Mouse (Mus musculus): Measurements from ENCODE around the gene Zdhhc3. TPM values are rescaled to one million over a fixed set of nuclear protein-coding genes. Genes with fewer than 3 reads are reported as not detected.

The Zdhhc3 gene
- polyA plus RNA-seq, 1 experiment = 35.2 TPM

Other genes starting within 250 kb of the Zdhhc3 start
- 24.4 and 26.4 TPM in 2 replicates for gene Zfp445, start 247.2 kb downstream of the Zdhhc3 start, polyA plus RNA-seq (2012; ENCODE audit: insufficient read depth, insufficient read length, missing spikeins)
- gene Zkscan7, start 227.5 kb downstream of the Zdhhc3 start, polyA plus RNA-seq (2012; ENCODE audit: insufficient read depth, insufficient read length, missing spikeins) = 2.7 and 3.8 TPM in 2 replicates
- gene Zfp105, start 190.1 kb downstream of the Zdhhc3 start, polyA plus RNA-seq (2012; ENCODE audit: insufficient read depth, insufficient read length, missing spikeins) = 0.95 TPM in 1 of 2 replicates, not detected in the other
- 26.9 and 39.3 TPM in 2 replicates for gene 1110059G10Rik, start 162.2 kb downstream of the Zdhhc3 start, polyA plus RNA-seq (2012; ENCODE audit: insufficient read depth, insufficient read length, missing spikeins)
- 0.63 TPM in 1 of 2 replicates, not detected in the other for gene Kif15, start 162.2 kb downstream of the Zdhhc3 start, polyA plus RNA-seq (2012; ENCODE audit: insufficient read depth, insufficient read length, missing spikeins)
- 8.4 and 13.7 TPM in 2 replicates for gene Tmem42, start 91.9 kb downstream of the Zdhhc3 start, polyA plus RNA-seq (2012; ENCODE audit: insufficient read depth, insufficient read length, missing spikeins)
- not detected in 2 replicates for gene Tgm4, start 78.5 kb downstream of the Zdhhc3 start, polyA plus RNA-seq (2012; ENCODE audit: insufficient read depth, insufficient read length, missing spikeins)
- gene Exosc7, start within 50 bp of the Zdhhc3 start, polyA plus RNA-seq (2012; ENCODE audit: insufficient read depth, insufficient read length, missing spikeins) = 18.3 and 27.9 TPM in 2 replicates
- gene Clec3b, start 37.7 kb upstream of the Zdhhc3 start, polyA plus RNA-seq (2012; ENCODE audit: insufficient read depth, insufficient read length, missing spikeins) = 62.1 and 62.5 TPM in 2 replicates
- not detected in 2 replicates for gene Cdcp1, start 102.8 kb upstream of the Zdhhc3 start, polyA plus RNA-seq (2012; ENCODE audit: insufficient read depth, insufficient read length, missing spikeins)
- 0.88 and 1.4 TPM in 2 replicates for gene Tmem158, start 147.6 kb upstream of the Zdhhc3 start, polyA plus RNA-seq (2012; ENCODE audit: insufficient read depth, insufficient read length, missing spikeins)